Mouse (Mus musculus) liver, adult 2 months (tissue): ENCODE measurements around the gene Slc5a1.

ENCODE experiments used
- CTCF ChIP-seq: fragments of 200-500 bp; IDR thresholded peaks from 2 replicates; pipeline ENCODE4 v1.5.1; 2011; ENCODE audit warnings: low read depth, low read length, control low read depth
- POLR2A ChIP-seq: fragments of 200-500 bp; IDR thresholded peaks from 2 replicates; pipeline ENCODE4 v1.6.1; 2011; ENCODE audit warnings: low read length, control low read depth; ENCODE audit not compliant: insufficient read depth; ENCODE audit errors: extremely low read depth

GRCm38 (mm10) chr5:33207136-33207535 is 103.1 kb downstream of the Slc5a1 start:
- no peak for TF ChIP-seq CTCF
- no peak for TF ChIP-seq POLR2A
